Mouse (Mus musculus): ENCODE results near the gene Jaml.

The Jaml gene

GRCm38 (mm10) chr9:45121769-45122168 is 42.8 kb downstream of the Jaml start:
- DNase-seq = peak; percentile 86

- DNase-seq = peak; percentile 83
Measured at GRCm38 (mm10) chr9:45122209-45122761, 43.3 kb downstream of the Jaml start.

GRCm38 (mm10) chr9:45125211-45125610 is 46.2 kb downstream of the Jaml start:
- no peak for DNase-seq

- no peak for DNase-seq
Measured at GRCm38 (mm10) chr9:45126941-45127340, 48.0 kb downstream of the Jaml start.

GRCm38 (mm10) chr9:45130119-45130518 is 51.1 kb downstream of the Jaml start:
- DNase-seq = no peak

- peak; percentile 76 for DNase-seq
Measured at GRCm38 (mm10) chr9:45133484-45134310, 54.7 kb downstream of the Jaml start.

GRCm38 (mm10) chr9:45136442-45137169 is 57.6 kb downstream of the Jaml start:
- no peak for DNase-seq

- peak; percentile 7 for DNase-seq
Measured at GRCm38 (mm10) chr9:45138191-45139032, 59.4 kb downstream of the Jaml start, which contains the start of gene Scn4b. Scn4b (plus strand) TSS chr9:45138395.

GRCm38 (mm10) chr9:45139082-45139481 is 60.1 kb downstream of the Jaml start:
- no peak for DNase-seq

GRCm38 (mm10) chr9:45140945-45141344 is 62.0 kb downstream of the Jaml start:
- DNase-seq = no peak

- no peak for DNase-seq
Measured at GRCm38 (mm10) chr9:45142686-45143085, 63.7 kb downstream of the Jaml start.

GRCm38 (mm10) chr9:45145533-45146266 is 66.7 kb downstream of the Jaml start:
- peak; percentile 7 for DNase-seq

- peak; percentile 71 for DNase-seq
Measured at GRCm38 (mm10) chr9:45146267-45146597, 67.2 kb downstream of the Jaml start.

GRCm38 (mm10) chr9:45150933-45151332 is 72.0 kb downstream of the Jaml start:
- no peak for DNase-seq

- DNase-seq = no peak
Measured at GRCm38 (mm10) chr9:45153361-45153760, 74.4 kb downstream of the Jaml start.
